Mouse (Mus musculus) midbrain, embryonic 16.5 days (tissue): Measurements from ENCODE around the gene Tagln2. TPM values are rescaled to one million over a fixed set of nuclear protein-coding genes. Genes with fewer than 3 reads are reported as not detected.

ENCODE experiments used
- ATAC-seq: fragments of 200-750 bp; cut with Nextera tagmentation; 2 replicates; pipeline ENCODE4 v1.8.0; 2017; ENCODE audit warnings: moderate TSS enrichment
- H3K27ac ChIP-seq: fragments of 300-500 bp; sonication (generic); 2 replicates; pipeline ENCODE4 v1.5.1; 2014; ENCODE audit warnings: mild to moderate bottlenecking, low read length, mixed read lengths
- H3K27me3 ChIP-seq: fragments of 300-500 bp; sonication (generic); 2 replicates; pipeline ENCODE4 v1.6.1; 2014; ENCODE audit warnings: low read depth, low read length, mixed read lengths; ENCODE audit not compliant: control insufficient read depth, insufficient read depth
- H3K36me3 ChIP-seq: fragments of 300-500 bp; sonication (generic); 2 replicates; pipeline ENCODE4 v1.6.1; 2014; ENCODE audit warnings: mild to moderate bottlenecking, low read length, moderate library complexity, mixed read lengths; ENCODE audit not compliant: control insufficient read depth, insufficient read depth
- H3K4me1 ChIP-seq: fragments of 300-500 bp; sonication (generic); 2 replicates; pipeline ENCODE4 v1.6.1; 2014; ENCODE audit warnings: mild to moderate bottlenecking, low read length, mixed read lengths; ENCODE audit not compliant: control insufficient read depth, insufficient read depth
- H3K4me2 ChIP-seq: fragments of 300-500 bp; sonication (generic); 2 replicates; pipeline ENCODE4 v1.6.1; 2014; ENCODE audit warnings: mild to moderate bottlenecking, low read length, mixed read lengths
- H3K4me3 ChIP-seq: fragments of 300-500 bp; sonication (generic); 2 replicates; pipeline ENCODE4 v1.5.1; 2014; ENCODE audit warnings: low read depth, mild to moderate bottlenecking, low read length, moderate library complexity, mixed read lengths
- H3K9ac ChIP-seq: fragments of 300-500 bp; sonication (generic); 2 replicates; pipeline ENCODE4 v1.6.1; 2014; ENCODE audit warnings: low read depth, low read length, mixed read lengths
- H3K9me3 ChIP-seq: fragments of 300-500 bp; sonication (generic); replicated peaks from 2 replicates; pipeline ENCODE4 v1.6.1; 2014; ENCODE audit warnings: mild to moderate bottlenecking, low read length, mixed read lengths; ENCODE audit not compliant: control insufficient read depth, poor library complexity, severe bottlenecking
- WGBS: fragments of 180-500 bp; shearing (Covaris S2); extraction: QIAGEN DNeasy Blood & Tissue Kit; methylation state at CpG from one replicate; pipeline ENCODE4 v1.1.7; 2014; 5-methylcytosine and 5-hydroxymethylcytosine counted together
- polyA plus RNA-seq: library from polyadenylated mRNA; unstranded; fragments of >200 nt; fragmentation: Nextera tagmentation; extraction: Ambion mirVana; gene quantifications from 2 replicates; pipeline ENCODE4 v1.2.1, GENCODE M21; 2015

The Tagln2 gene
- polyA plus RNA-seq, 1 experiment from 2014 or later = 53.0 TPM

DNA sequence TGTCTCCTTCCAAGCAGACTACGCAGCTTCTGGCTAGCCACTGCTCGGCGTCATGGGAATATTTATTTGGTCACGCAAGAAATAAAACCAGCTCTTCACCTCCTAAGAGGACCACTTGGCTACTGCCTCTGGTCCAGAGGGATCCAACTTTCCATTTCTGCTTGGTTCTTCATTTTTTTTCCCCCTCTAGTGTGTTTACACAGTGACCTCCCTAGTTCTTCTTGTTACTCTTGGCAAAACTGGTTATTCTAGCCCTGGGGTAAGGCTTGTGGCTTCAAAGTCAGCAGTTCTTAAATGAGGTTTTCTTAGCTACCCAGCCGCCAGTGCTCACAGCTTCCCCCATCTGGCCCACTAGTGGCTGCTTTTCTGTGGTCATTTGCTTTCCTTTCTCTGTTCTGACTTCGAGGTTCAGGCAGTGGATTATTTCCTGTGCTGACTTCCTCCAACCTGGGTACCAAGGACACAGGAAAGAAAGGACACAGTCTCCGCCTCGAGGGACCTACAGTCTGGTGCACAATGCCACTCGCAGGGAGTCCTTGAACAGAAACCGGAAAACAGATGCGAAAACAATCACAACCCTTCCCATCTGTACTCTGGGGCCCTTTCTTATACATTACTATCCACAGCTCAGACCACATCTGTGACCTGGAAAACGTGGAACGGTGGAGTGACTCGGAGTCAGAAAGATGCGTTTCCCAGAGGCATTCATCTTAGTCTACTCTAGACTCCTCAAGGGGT is 25.3 kb downstream of the Tagln2 start:
- Histone ChIP-seq H3K4me3 (no peak overlapping the region), H3K36me3 (no peaks in the 10 kb centered on the region), H3K27me3 (no peaks in the 10 kb centered on the region), H3K4me2 (no peak overlapping the region), H3K9ac (no peak overlapping the region), H3K4me1 (peaks cover 11% of the 10 kb centered on the region; the same call in 1 of the 2 replicates), H3K27ac (no peak overlapping the region), H3K9me3 (no peaks in the 10 kb centered on the region)
- WGBS = 40% methylated on average over 15 of the region's 15 CpGs
- no peak for ATAC-seq

GRCm38 (mm10) chr1:172525971-172526370 is 26.1 kb downstream of the Tagln2 start:
- 74% methylated on average over 7 of the region's 7 CpGs for WGBS
- H3K27ac ChIP-seq = no peak overlapping the region
- no peaks in the 10 kb centered on the region for H3K9me3 ChIP-seq
- ATAC-seq = no peak
- peaks cover 7% of the 10 kb centered on the region; the same call in 1 of the 2 replicates for H3K4me1 ChIP-seq
- H3K36me3 ChIP-seq = no peaks in the 10 kb centered on the region
- no peak overlapping the region for H3K4me3 ChIP-seq
- H3K9ac ChIP-seq = no peak overlapping the region
- no peaks in the 10 kb centered on the region for H3K27me3 ChIP-seq
- H3K4me2 ChIP-seq = no peak overlapping the region

GRCm38 (mm10) chr1:172526380-172527081 is 26.7 kb downstream of the Tagln2 start:
- Histone ChIP-seq H3K4me3 (no peak overlapping the region), H3K27ac (no peak overlapping the region), H3K9ac (no peak overlapping the region), H3K4me2 (no peak overlapping the region), H3K27me3 (no peaks in the 10 kb centered on the region), H3K9me3 (no peaks in the 10 kb centered on the region), H3K4me1 (peaks cover 1% of the 10 kb centered on the region; the same call in 1 of the 2 replicates), H3K36me3 (no peaks in the 10 kb centered on the region)
- no peak for ATAC-seq
- 70% methylated on average over 23 of the region's 23 CpGs for WGBS

- ATAC-seq = no peak
- WGBS = 92% methylated on average over 10 of the region's 10 CpGs
- no peaks in the 10 kb centered on the region for H3K27me3 ChIP-seq
Observed at GRCm38 (mm10) chr1:172527431-172527830, 27.6 kb downstream of the Tagln2 start.

DNA sequence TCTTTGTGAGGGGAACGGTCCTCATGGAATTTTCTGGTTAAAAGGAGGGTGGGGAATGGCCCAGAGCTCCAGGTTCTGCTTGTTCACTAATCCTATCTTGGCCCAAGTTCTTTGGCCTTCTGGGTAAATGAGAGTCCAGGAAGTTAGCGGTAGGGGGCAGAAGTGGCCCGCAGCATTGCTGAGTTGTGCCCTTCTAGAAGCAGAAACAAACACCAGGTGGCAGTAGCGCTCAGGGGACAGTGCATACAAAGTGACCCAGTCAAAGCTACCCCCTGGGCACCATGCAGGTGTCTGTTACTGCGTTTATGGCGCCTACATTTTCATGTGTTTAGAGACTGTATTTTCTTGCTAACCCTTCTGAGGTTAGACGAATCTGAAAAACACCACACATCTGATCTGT is 28.9 kb downstream of the Tagln2 start:
- Histone ChIP-seq H3K4me1 (peaks cover 7% of the 10 kb centered on the region; the same call in 1 of the 2 replicates), H3K36me3 (no peaks in the 10 kb centered on the region), H3K27me3 (no peaks in the 10 kb centered on the region), H3K9ac (no peak overlapping the region), H3K9me3 (no peaks in the 10 kb centered on the region), H3K27ac (no peak overlapping the region), H3K4me3 (no peak overlapping the region), H3K4me2 (no peak overlapping the region)
- WGBS = 5% methylated on average over 7 of the region's 7 CpGs
- ATAC-seq = peak; percentile 19; the same call in 1 of the 2 replicates

More at GRCm38 (mm10) chr1:172527431-172527830, 27.6 kb downstream of the Tagln2 start:
- Histone ChIP-seq H3K4me1 (peaks cover under 1% of the 10 kb centered on the region; the same call in 1 of the 2 replicates), H3K36me3 (no peaks in the 10 kb centered on the region), H3K9ac (no peak overlapping the region), H3K4me3 (no peak overlapping the region), H3K4me2 (no peak overlapping the region), H3K9me3 (no peaks in the 10 kb centered on the region), H3K27ac (no peak overlapping the region)

- Histone ChIP-seq H3K9ac (no peak overlapping the region), H3K36me3 (no peaks in the 10 kb centered on the region), H3K27ac (no peak overlapping the region), H3K4me1 (peaks cover 7% of the 10 kb centered on the region; the same call in 1 of the 2 replicates), H3K4me2 (no peak overlapping the region), H3K27me3 (no peaks in the 10 kb centered on the region), H3K4me3 (no peak overlapping the region), H3K9me3 (no peaks in the 10 kb centered on the region)
- no peak for ATAC-seq
- WGBS = 28% methylated on average over 8 of the region's 8 CpGs
Observed at GRCm38 (mm10) chr1:172530544-172531220, 30.8 kb downstream of the Tagln2 start.

DNA sequence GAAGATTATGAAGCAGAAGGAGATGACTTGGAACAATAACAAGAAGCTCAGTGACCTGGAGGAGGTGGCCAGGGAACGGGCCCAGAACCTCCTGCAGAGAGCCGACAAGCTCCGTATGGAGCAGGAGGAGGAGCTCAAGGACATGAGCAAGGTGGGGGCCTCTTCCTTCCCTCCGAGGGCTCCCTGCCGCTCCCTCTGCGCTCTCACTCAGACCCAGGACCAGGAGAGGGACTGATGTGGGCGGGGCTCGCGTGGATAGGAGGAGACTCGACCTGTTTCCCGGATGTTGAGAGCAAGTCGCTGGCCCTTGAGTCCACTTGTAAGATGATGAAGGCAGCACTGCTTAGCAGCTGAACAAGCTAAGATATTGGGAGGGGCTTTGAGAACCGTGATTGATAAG is 32.7 kb downstream of the Tagln2 start:
- Histone ChIP-seq H3K36me3 (no peaks in the 10 kb centered on the region), H3K4me2 (peak overlapping the region; percentile 47), H3K4me1 (peaks cover 7% of the 10 kb centered on the region; the same call in 1 of the 2 replicates), H3K27ac (0 out of 2 replicates have a peak overlapping the region, but pooled peaks have one; percentile 23), H3K9me3 (no peaks in the 10 kb centered on the region), H3K4me3 (peak overlapping the region; percentile 26), H3K27me3 (no peaks in the 10 kb centered on the region), H3K9ac (peak overlapping the region; percentile 36; the same call in 1 of the 2 replicates)
- peak; percentile 74 for ATAC-seq
- WGBS = 1% methylated on average over 13 of the region's 13 CpGs

GRCm38 (mm10) chr1:172535116-172535515 is 35.3 kb downstream of the Tagln2 start:
- Histone ChIP-seq H3K9ac (no peak overlapping the region), H3K4me1 (peaks cover 11% of the 10 kb centered on the region), H3K27ac (no peak overlapping the region), H3K4me3 (no peak overlapping the region), H3K4me2 (no peak overlapping the region), H3K27me3 (no peaks in the 10 kb centered on the region), H3K9me3 (no peaks in the 10 kb centered on the region), H3K36me3 (no peaks in the 10 kb centered on the region)
- no peak for ATAC-seq
- WGBS = 76% methylated on average over 16 of the region's 16 CpGs
